Mouse (Mus musculus): Measurements from ENCODE around the gene Mipep. TPM values are rescaled to one million over a fixed set of nuclear protein-coding genes. Genes with fewer than 3 reads are reported as not detected.

The Mipep gene
- 16.4 and 17.5 TPM in 2 replicates for polyA plus RNA-seq (2015; fragmentation: Nextera tagmentation; extraction: Ambion mirVana)

DNA sequence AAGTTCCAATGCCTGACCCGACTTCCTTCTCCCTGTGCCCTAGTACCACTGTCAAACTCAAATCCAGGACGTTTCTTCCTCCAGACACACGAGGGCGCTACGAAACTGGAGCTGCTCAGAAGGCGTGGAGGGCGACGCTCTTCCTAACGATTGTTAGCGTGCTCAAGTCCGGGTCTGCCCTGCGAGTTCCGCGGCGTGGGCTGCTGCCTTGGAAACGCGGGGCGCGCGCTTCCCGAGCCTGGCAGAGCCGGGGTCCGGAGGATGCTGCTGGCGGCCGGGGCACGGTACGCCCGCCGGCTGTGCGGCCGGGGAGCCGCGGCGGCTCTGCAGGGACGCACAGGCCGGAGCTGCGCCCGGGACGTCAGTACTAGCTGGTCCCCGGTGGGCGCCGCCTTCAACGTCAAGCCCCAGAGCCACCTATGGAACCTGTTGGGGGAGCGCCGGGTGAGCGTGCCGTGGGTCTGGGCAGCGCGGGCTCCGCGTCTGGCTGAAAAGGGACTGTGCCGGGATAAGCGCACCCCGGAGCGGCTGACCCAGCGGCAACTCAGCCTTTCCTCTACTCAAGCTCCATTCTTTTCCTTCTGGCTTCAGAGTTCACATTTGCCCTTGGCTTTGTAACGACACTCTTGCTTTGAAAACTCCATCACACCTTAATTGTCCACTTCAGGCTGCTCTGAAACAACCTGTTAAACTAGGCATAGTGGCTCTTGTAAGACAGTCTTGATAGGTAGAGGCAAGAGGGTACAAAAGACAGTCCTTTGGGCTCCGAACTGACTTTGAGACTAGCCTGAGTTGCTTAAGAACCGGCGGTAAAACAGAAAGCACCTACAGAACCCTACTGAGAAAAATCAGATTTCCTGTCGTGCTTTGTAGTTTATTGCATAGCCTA is at the start of gene Mipep:
Mipep (plus strand) TSS at position 147 of the 889 bp plus-strand sequence.
- 1% methylated on average over 60 of the region's 61 CpGs for WGBS
- peak within 1 kb of the TSS; percentile 81 for H3K4me2 ChIP-seq
- peak; percentile 93 for ATAC-seq (ENCODE audit: low FRiP score)

DNA sequence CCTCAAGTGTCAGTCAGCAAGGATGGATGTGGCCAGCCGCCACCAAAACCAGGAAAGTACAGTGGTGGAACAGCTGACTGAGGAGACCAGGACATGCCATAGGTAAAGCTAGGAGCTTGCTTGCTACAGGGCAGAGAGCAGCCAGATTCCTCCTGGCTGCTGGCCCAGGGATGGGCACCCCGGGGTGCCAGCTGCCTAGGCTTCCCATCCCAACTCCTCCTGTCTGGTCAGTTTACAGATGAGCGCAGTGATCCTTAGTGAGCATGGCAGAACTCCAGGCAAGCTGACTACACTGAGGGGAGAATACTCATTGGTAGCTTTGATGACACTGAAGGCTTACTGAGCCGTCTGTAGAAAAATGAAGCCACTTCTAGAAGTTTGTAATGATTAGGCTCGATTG is 49.2 kb upstream of the Mipep start:
- Histone ChIP-seq H3K9me3 (no peaks in the 10 kb centered on the region), H3K27me3 (no peaks in the 10 kb centered on the region), H3K4me1 (replicated peaks) (peaks cover 61% of the 10 kb centered on the region), H3K4me2 (no peak overlapping the region), H3K36me3 (no peaks in the 10 kb centered on the region), H3K4me3 (no peak overlapping the region), H3K27ac (0 out of 2 replicates have a peak overlapping the region, but pooled peaks have one; percentile 5), H3K9ac (no peak overlapping the region)
- ATAC-seq (ENCODE audit: low FRiP score), result no peak
- 60% methylated on average over 5 of the region's 5 CpGs for WGBS

More for the DNA sequence above, at the start of gene Mipep:
- Histone ChIP-seq H3K4me3 (peak within 1 kb of the TSS; percentile 78), H3K4me1 (replicated peaks) (peaks cover 7% of the 10 kb centered on the region), H3K9me3 (no peaks in the 10 kb centered on the region), H3K9ac (peak within 1 kb of the TSS; percentile 78), H3K27ac (peak within 1 kb of the TSS; percentile 78; the same call in 1 of the 2 replicates), H3K36me3 (peaks cover 13% of the 10 kb centered on the region), H3K27me3 (peaks cover 3% of the 10 kb centered on the region; the same call in 1 of the 2 replicates)

- no peaks in the 10 kb centered on the region for H3K36me3 ChIP-seq
- peaks cover 69% of the 10 kb centered on the region for H3K4me1 ChIP-seq (replicated peaks)
- H3K4me2 ChIP-seq, result no peak overlapping the region
- no peak for ATAC-seq (ENCODE audit: low FRiP score)
- WGBS, result 54% methylated on average over 13 of the region's 13 CpGs
- H3K4me3 ChIP-seq, result no peak overlapping the region
- peak overlapping the region; percentile 82 for H3K27ac ChIP-seq
- 0 out of 2 replicates have a peak overlapping the region, but pooled peaks have one; percentile 56 for H3K9ac ChIP-seq
- no peaks in the 10 kb centered on the region for H3K9me3 ChIP-seq
- H3K27me3 ChIP-seq, result no peaks in the 10 kb centered on the region
Observed at GRCm38 (mm10) chr14:60735848-60736547, 48.4 kb upstream of the Mipep start.

- WGBS, result 9% methylated on average over 4 of the region's 4 CpGs
Observed at GRCm38 (mm10) chr14:60736591-60737192, 47.7 kb upstream of the Mipep start.

DNA sequence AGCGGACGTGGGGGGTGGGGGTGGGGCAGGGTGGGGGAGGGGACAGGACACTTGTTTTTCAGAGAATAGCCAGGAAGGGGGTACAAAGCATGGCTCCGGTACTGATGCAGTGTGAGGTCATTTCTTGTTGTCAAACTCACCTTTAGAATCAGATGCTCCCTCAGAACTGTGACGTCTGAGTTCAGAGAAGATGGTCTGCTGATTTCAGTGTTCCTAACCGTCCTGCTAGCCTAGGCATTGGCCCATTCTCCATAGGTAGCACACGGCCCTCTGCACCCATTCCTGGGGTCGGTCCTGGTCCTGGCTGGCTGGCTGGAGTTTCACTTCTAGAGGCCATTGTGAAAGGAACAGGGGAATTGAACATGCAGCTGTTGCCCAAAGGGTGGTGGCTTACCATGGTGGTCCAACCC is 47.2 kb upstream of the Mipep start:
- Histone ChIP-seq H3K4me2 (no peak overlapping the region), H3K4me3 (no peak overlapping the region), H3K4me1 (replicated peaks) (peaks cover 81% of the 10 kb centered on the region), H3K27me3 (no peaks in the 10 kb centered on the region), H3K9ac (no peak overlapping the region), H3K27ac (peak overlapping the region; percentile 82), H3K36me3 (no peaks in the 10 kb centered on the region), H3K9me3 (no peaks in the 10 kb centered on the region)
- WGBS, result 17% methylated on average over 7 of the region's 7 CpGs
- no peak for ATAC-seq (ENCODE audit: low FRiP score)

More at GRCm38 (mm10) chr14:60736591-60737192, 47.7 kb upstream of the Mipep start:
- Histone ChIP-seq H3K4me2 (0 out of 2 replicates have a peak overlapping the region, but pooled peaks have one; percentile 7), H3K4me3 (no peak overlapping the region), H3K27me3 (no peaks in the 10 kb centered on the region), H3K36me3 (no peaks in the 10 kb centered on the region), H3K4me1 (replicated peaks) (peaks cover 76% of the 10 kb centered on the region), H3K9ac (0 out of 2 replicates have a peak overlapping the region, but pooled peaks have one; percentile 56), H3K9me3 (no peaks in the 10 kb centered on the region), H3K27ac (peak overlapping the region; percentile 82)
- peak; percentile 44; the same call in 1 of the 2 replicates for ATAC-seq (ENCODE audit: low FRiP score)

GRCm38 (mm10) chr14:60738434-60738938 is 45.9 kb upstream of the Mipep start:
- no peaks in the 10 kb centered on the region for H3K9me3 ChIP-seq
- 66% methylated on average over 10 of the region's 10 CpGs for WGBS
- ATAC-seq (ENCODE audit: low FRiP score), result no peak

GRCm38 (mm10) chr14:60739155-60739554 is 45.2 kb upstream of the Mipep start:
- Histone ChIP-seq H3K27me3 (no peaks in the 10 kb centered on the region), H3K36me3 (no peaks in the 10 kb centered on the region), H3K4me1 (replicated peaks) (peaks cover 77% of the 10 kb centered on the region), H3K4me2 (no peak overlapping the region), H3K9me3 (no peaks in the 10 kb centered on the region), H3K27ac (peak overlapping the region; percentile 64; the same call in 1 of the 2 replicates), H3K4me3 (no peak overlapping the region), H3K9ac (no peak overlapping the region)
- no peak for ATAC-seq (ENCODE audit: low FRiP score)
- WGBS, result 29% methylated on average over 7 of the region's 9 CpGs

More at GRCm38 (mm10) chr14:60738434-60738938, 45.9 kb upstream of the Mipep start:
- Histone ChIP-seq H3K4me3 (no peak overlapping the region), H3K27ac (peak overlapping the region; percentile 25; the same call in 1 of the 2 replicates), H3K9ac (no peak overlapping the region), H3K4me1 (replicated peaks) (peaks cover 80% of the 10 kb centered on the region), H3K27me3 (no peaks in the 10 kb centered on the region), H3K36me3 (no peaks in the 10 kb centered on the region), H3K4me2 (no peak overlapping the region)

DNA sequence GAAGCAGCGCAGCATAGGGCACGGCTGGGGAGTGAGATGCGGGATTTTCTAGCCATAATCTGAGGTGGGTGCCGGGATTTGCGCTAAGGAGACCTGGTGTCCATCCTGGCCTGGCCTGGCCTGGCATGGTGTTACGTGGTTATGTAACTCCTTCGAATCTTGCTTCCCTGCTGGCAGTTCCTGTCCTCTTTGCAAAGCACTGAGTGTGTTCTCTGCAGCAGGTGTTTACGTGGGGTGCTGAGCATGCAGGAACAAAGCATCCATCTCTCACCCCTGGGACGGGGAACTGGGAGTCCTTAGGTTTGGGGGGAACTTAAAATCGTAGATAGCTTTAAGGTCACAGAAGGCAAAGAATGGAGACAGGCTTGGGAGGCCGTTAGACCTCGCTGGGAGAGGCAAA is 44.8 kb upstream of the Mipep start:
- 77% methylated on average over 12 of the region's 12 CpGs for WGBS
- H3K4me1 ChIP-seq (replicated peaks), result peaks cover 76% of the 10 kb centered on the region
- peak overlapping the region; percentile 64 for H3K27ac ChIP-seq

GRCm38 (mm10) chr14:60740507-60740906 is 43.9 kb upstream of the Mipep start:
- Histone ChIP-seq H3K4me1 (replicated peaks) (peaks cover 67% of the 10 kb centered on the region), H3K27ac (peak overlapping the region; percentile 66; the same call in 1 of the 2 replicates)
- 86% methylated on average over 5 of the region's 5 CpGs for WGBS

More for the DNA sequence above, 44.8 kb upstream of the Mipep start:
- Histone ChIP-seq H3K9ac (no peak overlapping the region), H3K4me2 (no peak overlapping the region), H3K27me3 (no peaks in the 10 kb centered on the region), H3K36me3 (no peaks in the 10 kb centered on the region), H3K9me3 (no peaks in the 10 kb centered on the region), H3K4me3 (no peak overlapping the region)
- no peak for ATAC-seq (ENCODE audit: low FRiP score)

DNA sequence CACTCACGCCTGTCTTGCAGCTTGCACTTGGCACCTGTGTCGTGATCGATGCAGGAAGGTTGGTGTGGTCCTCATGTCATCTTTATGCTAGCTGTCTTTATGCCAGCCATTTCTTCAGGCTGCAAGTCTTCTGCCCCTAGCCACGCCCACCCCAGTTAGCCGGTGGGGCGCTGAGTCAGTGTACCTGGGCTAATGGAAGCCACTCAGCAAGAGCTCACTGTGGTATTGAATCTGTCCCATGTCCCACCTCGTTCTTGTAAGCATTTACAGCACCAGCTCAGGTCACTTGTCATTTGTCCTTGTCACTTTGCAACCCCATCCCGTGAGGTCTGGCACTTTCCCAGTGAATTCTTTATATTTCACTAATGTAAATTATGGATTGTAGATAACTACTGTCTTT is 43.3 kb upstream of the Mipep start:
- Histone ChIP-seq H3K27ac (peak overlapping the region; percentile 66), H3K36me3 (peaks cover 6% of the 10 kb centered on the region), H3K9me3 (no peaks in the 10 kb centered on the region), H3K27me3 (no peaks in the 10 kb centered on the region), H3K4me3 (no peak overlapping the region), H3K4me1 (replicated peaks) (peaks cover 62% of the 10 kb centered on the region), H3K9ac (no peak overlapping the region), H3K4me2 (no peak overlapping the region)
- 69% methylated on average over 8 of the region's 8 CpGs for WGBS
- no peak for ATAC-seq (ENCODE audit: low FRiP score)

More at GRCm38 (mm10) chr14:60740507-60740906, 43.9 kb upstream of the Mipep start:
- no peaks in the 10 kb centered on the region for H3K27me3 ChIP-seq
- H3K4me2 ChIP-seq, result no peak overlapping the region
- H3K36me3 ChIP-seq, result 0 out of 2 replicates have a peak, but pooled peaks cover under 1% of the 10 kb centered on the region
- no peak overlapping the region for H3K4me3 ChIP-seq
- H3K9me3 ChIP-seq, result no peaks in the 10 kb centered on the region
- ATAC-seq (ENCODE audit: low FRiP score), result no peak
- H3K9ac ChIP-seq, result no peak overlapping the region

DNA sequence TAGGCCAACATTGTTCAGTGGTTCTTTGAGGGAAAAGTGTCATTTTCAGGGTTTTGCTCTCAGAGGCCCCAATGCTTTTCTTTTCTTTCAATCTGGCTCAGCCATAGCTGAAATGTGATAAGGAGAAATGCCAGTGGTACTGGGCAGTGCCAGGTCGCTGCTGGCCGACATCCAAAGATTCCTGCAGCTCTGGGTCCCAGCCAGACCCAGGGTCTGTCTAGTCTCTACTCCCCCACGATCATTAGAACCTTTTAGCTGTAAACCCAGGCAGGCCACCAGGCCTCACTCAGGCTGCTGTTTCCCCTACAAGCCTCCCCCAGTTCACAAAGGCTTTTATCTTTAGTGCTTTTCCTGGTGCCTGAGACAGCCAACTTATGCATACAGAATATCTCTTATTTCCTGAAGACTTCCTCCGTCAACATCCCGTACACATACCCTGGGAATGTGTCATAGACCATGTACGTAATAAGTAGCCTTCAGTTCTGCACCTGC is 42.8 kb upstream of the Mipep start:
- ATAC-seq (ENCODE audit: low FRiP score), result no peak
- peak overlapping the region; percentile 66 for H3K27ac ChIP-seq

More for the DNA sequence above, 42.8 kb upstream of the Mipep start:
- Histone ChIP-seq H3K27me3 (no peaks in the 10 kb centered on the region), H3K4me2 (no peak overlapping the region), H3K9me3 (no peaks in the 10 kb centered on the region), H3K36me3 (peaks cover 10% of the 10 kb centered on the region), H3K4me3 (no peak overlapping the region), H3K4me1 (replicated peaks) (peaks cover 57% of the 10 kb centered on the region), H3K9ac (no peak overlapping the region)
- 78% methylated on average over 6 of the region's 6 CpGs for WGBS
